Mouse (Mus musculus) erythroblast, embryonic 14.5 days (primary cell): ENCODE results near the gene Mfap4. TPM values are rescaled to one million over a fixed set of nuclear protein-coding genes. Genes with fewer than 3 reads are reported as not detected.

ENCODE experiments used
- H3K27me3 ChIP-seq: 2 replicates; pipeline ENCODE4 v1.6.1; 2012; ENCODE audit warnings: inconsistent platforms; ENCODE audit not compliant: control insufficient read depth
- H3K36me3 ChIP-seq: 2 replicates; pipeline ENCODE4 v1.6.1; 2012; ENCODE audit warnings: mild to moderate bottlenecking, inconsistent platforms; ENCODE audit not compliant: control insufficient read depth
- H3K4me1 ChIP-seq: 2 replicates; pipeline ENCODE4 v1.6.1; 2012; ENCODE audit warnings: inconsistent platforms; ENCODE audit not compliant: control insufficient read depth
- H3K4me3 ChIP-seq: replicated peaks from 2 replicates; pipeline ENCODE3; 2012; ENCODE audit warnings: moderate library complexity, mild to moderate bottlenecking, inconsistent platforms
- H3K9me3 ChIP-seq: 2 replicates; pipeline ENCODE4 v1.6.1; 2012; ENCODE audit warnings: low read length, inconsistent platforms, mixed read lengths; ENCODE audit not compliant: control insufficient read depth
- GATA1 ChIP-seq: IDR thresholded peaks from 2 replicates; pipeline ENCODE4 v1.6.1; 2012; ENCODE audit warnings: low read length, inconsistent platforms, mixed read lengths
- TAL1 ChIP-seq: IDR thresholded peaks from 3 replicates; pipeline ENCODE4 v1.6.1; 2012; ENCODE audit warnings: low read length, inconsistent platforms, mixed read lengths
- polyA plus RNA-seq: library from polyadenylated mRNA; stranded (reverse); fragments of >175 nt; gene quantifications from 2 replicates; pipeline ENCODE4 v1.2.3, GENCODE M21; 2012

Mfap4 gene
- polyA plus RNA-seq, 1 experiment: not detected

GRCm38 (mm10) chr11:61449499-61450292 lies 35.5 kb upstream of the Mfap4 start:
- H3K4me3 ChIP-seq: no peak overlapping the region
- peaks cover 7% of the 10 kb centered on the region for H3K27me3 ChIP-seq
- TF ChIP-seq GATA1 (no peak), TAL1 (no peak)
- H3K36me3 ChIP-seq: no peaks in the 10 kb centered on the region
- H3K4me1 ChIP-seq: no peaks in the 10 kb centered on the region
- H3K9me3 ChIP-seq: no peaks in the 10 kb centered on the region

- TF ChIP-seq GATA1: no peak
- Histone ChIP-seq H3K36me3 (no peaks in the 10 kb centered on the region), H3K4me3 (no peak overlapping the region), H3K9me3 (no peaks in the 10 kb centered on the region), H3K27me3 (no peaks in the 10 kb centered on the region), H3K4me1 (no peaks in the 10 kb centered on the region)
Observed at GRCm38 (mm10) chr11:61464071-61464470, 21.2 kb upstream of the Mfap4 start.

GRCm38 (mm10) chr11:61465422-61465821 lies 19.8 kb upstream of the Mfap4 start:
- Histone ChIP-seq H3K27me3 (no peaks in the 10 kb centered on the region), H3K4me1 (no peaks in the 10 kb centered on the region), H3K4me3 (no peak overlapping the region), H3K9me3 (no peaks in the 10 kb centered on the region), H3K36me3 (no peaks in the 10 kb centered on the region)
- no peak for TF ChIP-seq TAL1

- Histone ChIP-seq H3K4me3 (no peak overlapping the region), H3K9me3 (no peaks in the 10 kb centered on the region), H3K4me1 (no peaks in the 10 kb centered on the region), H3K36me3 (no peaks in the 10 kb centered on the region), H3K27me3 (no peaks in the 10 kb centered on the region)
- TF ChIP-seq GATA1 (no peak), TAL1 (no peak)
Observed at GRCm38 (mm10) chr11:61468534-61468933, 16.7 kb upstream of the Mfap4 start.

GRCm38 (mm10) chr11:61469317-61469917 lies 15.8 kb upstream of the Mfap4 start:
- H3K4me1 ChIP-seq: no peaks in the 10 kb centered on the region
- H3K36me3 ChIP-seq: no peaks in the 10 kb centered on the region
- H3K27me3 ChIP-seq: no peaks in the 10 kb centered on the region
- H3K4me3 ChIP-seq: no peak overlapping the region
- no peaks in the 10 kb centered on the region for H3K9me3 ChIP-seq
- TF ChIP-seq GATA1: no peak
- no peak for TF ChIP-seq TAL1

- H3K4me1 ChIP-seq: no peaks in the 10 kb centered on the region
Observed at GRCm38 (mm10) chr11:61470880-61471279, 14.4 kb upstream of the Mfap4 start.

GRCm38 (mm10) chr11:61473630-61474029 lies 11.6 kb upstream of the Mfap4 start:
- Histone ChIP-seq H3K9me3 (no peaks in the 10 kb centered on the region), H3K4me1 (no peaks in the 10 kb centered on the region), H3K36me3 (no peaks in the 10 kb centered on the region), H3K27me3 (no peaks in the 10 kb centered on the region; the same call in 1 of the 2 replicates), H3K4me3 (no peak overlapping the region)
- TF ChIP-seq TAL1: no peak
- TF ChIP-seq GATA1: no peak

More at GRCm38 (mm10) chr11:61470880-61471279, 14.4 kb upstream of the Mfap4 start:
- Histone ChIP-seq H3K4me3 (no peak overlapping the region), H3K27me3 (no peaks in the 10 kb centered on the region), H3K9me3 (no peaks in the 10 kb centered on the region), H3K36me3 (no peaks in the 10 kb centered on the region)
- no peak for TF ChIP-seq TAL1
- no peak for TF ChIP-seq GATA1

GRCm38 (mm10) chr11:61476786-61477382 lies 8.3 kb upstream of the Mfap4 start:
- Histone ChIP-seq H3K4me3 (no peak overlapping the region), H3K27me3 (no peaks in the 10 kb centered on the region; the same call in 1 of the 2 replicates), H3K4me1 (no peaks in the 10 kb centered on the region), H3K36me3 (no peaks in the 10 kb centered on the region), H3K9me3 (no peaks in the 10 kb centered on the region)
- TF ChIP-seq TAL1 (no peak), GATA1 (no peak)

- H3K36me3 ChIP-seq: no peaks in the 10 kb centered on the region
- no peak overlapping the region for H3K4me3 ChIP-seq
- no peaks in the 10 kb centered on the region for H3K9me3 ChIP-seq
- no peaks in the 10 kb centered on the region; the same call in 1 of the 2 replicates for H3K27me3 ChIP-seq
- TF ChIP-seq TAL1: no peak
- no peak for TF ChIP-seq GATA1
- no peaks in the 10 kb centered on the region for H3K4me1 ChIP-seq
Observed at GRCm38 (mm10) chr11:61477566-61478508, 7.4 kb upstream of the Mfap4 start.
